Mouse (Mus musculus): ENCODE data around the gene Zmiz2. TPM values are rescaled to one million over a fixed set of nuclear protein-coding genes. Genes with fewer than 3 reads are reported as not detected.

The Zmiz2 gene
- polyA plus RNA-seq, 1 experiment from 2014 or later = 42.6 TPM

DNA sequence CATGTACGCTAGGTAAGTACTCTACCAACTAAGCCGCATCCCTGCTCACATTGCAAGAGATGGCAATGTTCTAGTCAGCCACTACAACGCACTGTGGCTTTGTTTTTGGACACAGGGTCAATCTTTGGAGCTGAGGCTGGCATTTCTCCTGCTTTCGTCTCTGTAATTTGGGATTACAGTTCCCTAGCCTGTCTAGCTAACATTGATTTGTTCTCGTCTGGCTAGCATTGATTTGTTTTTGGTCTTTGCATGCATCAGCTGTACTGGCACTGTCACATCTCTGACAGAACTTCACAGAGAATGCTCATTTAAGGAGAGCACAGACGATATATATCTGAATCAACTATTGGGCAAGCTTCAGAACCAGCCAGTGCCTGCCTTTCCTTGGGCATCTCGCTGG lies 41.3 kb downstream of the Zmiz2 start:
- H3K4me2 ChIP-seq (ENCODE audit: low read length) = no peak overlapping the region
- H3K27ac ChIP-seq (replicated peaks; ENCODE audit: low read depth, low read length) = no peak overlapping the region
- no peak overlapping the region for H3K9ac ChIP-seq (replicated peaks; ENCODE audit: low read length)
- no peaks in the 10 kb centered on the region for H3K27me3 ChIP-seq (ENCODE audit: control insufficient read depth, insufficient read depth, low read length)
- peaks cover 92% of the 10 kb centered on the region for H3K36me3 ChIP-seq (ENCODE audit: control insufficient read depth, insufficient read depth, low read length)
- H3K4me3 ChIP-seq (replicated peaks; ENCODE audit: low read depth, low read length) = no peak overlapping the region
- DNase-seq (no peak), ATAC-seq (ENCODE audit: low FRiP score, low TSS enrichment) (no peak)
- 92% methylated on average over 7 of the region's 7 CpGs for WGBS
- no peaks in the 10 kb centered on the region for H3K9me3 ChIP-seq (ENCODE audit: control insufficient read depth, low read length)
- H3K4me1 ChIP-seq (ENCODE audit: control insufficient read depth, insufficient read depth, low read length) = no peaks in the 10 kb centered on the region

- H3K27ac ChIP-seq (replicated peaks; ENCODE audit: low read depth, low read length) = no peak overlapping the region
- H3K4me2 ChIP-seq (ENCODE audit: low read length) = no peak overlapping the region
- peaks cover 68% of the 10 kb centered on the region for H3K36me3 ChIP-seq (ENCODE audit: control insufficient read depth, insufficient read depth, low read length)
- H3K27me3 ChIP-seq (ENCODE audit: control insufficient read depth, insufficient read depth, low read length) = no peaks in the 10 kb centered on the region
- no peak overlapping the region for H3K4me3 ChIP-seq (replicated peaks; ENCODE audit: low read depth, low read length)
- H3K4me1 ChIP-seq (ENCODE audit: control insufficient read depth, insufficient read depth, low read length) = no peaks in the 10 kb centered on the region
- ATAC-seq (ENCODE audit: low FRiP score, low TSS enrichment) (no peak), DNase-seq (peak; percentile 46)
- no peaks in the 10 kb centered on the region for H3K9me3 ChIP-seq (ENCODE audit: control insufficient read depth, low read length)
- WGBS = 65% methylated on average over 8 of the region's 8 CpGs
- no peak overlapping the region for H3K9ac ChIP-seq (replicated peaks; ENCODE audit: low read length)
These were observed 47.6 kb downstream of the Zmiz2 start for GRCm38 (mm10) chr11:6436442-6436841.

DNA sequence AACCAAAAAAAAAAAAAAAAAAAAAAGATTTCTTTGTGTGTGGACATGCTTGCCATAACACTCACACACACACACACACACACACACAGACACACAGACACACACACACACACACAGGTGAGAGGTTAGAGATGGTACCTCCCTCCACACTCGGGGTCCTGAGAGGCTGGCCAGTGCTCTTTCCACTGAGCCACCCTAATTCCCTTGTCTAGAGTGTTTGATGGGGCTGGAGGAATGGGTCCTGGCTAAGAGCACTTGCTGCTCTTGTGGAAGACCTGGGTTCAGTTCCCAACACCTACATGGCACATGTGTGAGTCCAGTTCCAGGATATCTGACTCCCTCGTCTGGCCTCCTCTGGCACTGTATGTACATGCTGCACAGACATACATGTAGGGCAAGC lies 48.8 kb downstream of the Zmiz2 start:
- Histone ChIP-seq H3K27me3 (ENCODE audit: control insufficient read depth, insufficient read depth, low read length) (no peaks in the 10 kb centered on the region), H3K27ac (replicated peaks; ENCODE audit: low read depth, low read length) (no peak overlapping the region), H3K36me3 (ENCODE audit: control insufficient read depth, insufficient read depth, low read length) (peaks cover 56% of the 10 kb centered on the region), H3K4me3 (replicated peaks; ENCODE audit: low read depth, low read length) (no peak overlapping the region), H3K4me2 (ENCODE audit: low read length) (no peak overlapping the region), H3K9ac (replicated peaks; ENCODE audit: low read length) (no peak overlapping the region), H3K4me1 (ENCODE audit: control insufficient read depth, insufficient read depth, low read length) (0 out of 2 replicates have a peak, but pooled peaks cover 1% of the 10 kb centered on the region), H3K9me3 (ENCODE audit: control insufficient read depth, low read length) (no peaks in the 10 kb centered on the region)
- WGBS = 94% methylated on average over 2 of the region's 2 CpGs
- ATAC-seq (ENCODE audit: low FRiP score, low TSS enrichment) (no peak), DNase-seq (no peak)

GRCm38 (mm10) chr11:6440171-6440570 lies 51.3 kb downstream of the Zmiz2 start:
- WGBS = 91% methylated on average over 4 of the region's 4 CpGs
- H3K4me1 ChIP-seq (ENCODE audit: control insufficient read depth, insufficient read depth, low read length) = peaks cover 8% of the 10 kb centered on the region
- DNase-seq (no peak), ATAC-seq (ENCODE audit: low FRiP score, low TSS enrichment) (no peak)
- H3K4me3 ChIP-seq (replicated peaks; ENCODE audit: low read depth, low read length) = no peak overlapping the region
- H3K27me3 ChIP-seq (ENCODE audit: control insufficient read depth, insufficient read depth, low read length) = no peaks in the 10 kb centered on the region
- no peak overlapping the region for H3K27ac ChIP-seq (replicated peaks; ENCODE audit: low read depth, low read length)
- H3K9ac ChIP-seq (replicated peaks; ENCODE audit: low read length) = no peak overlapping the region
- H3K9me3 ChIP-seq (ENCODE audit: control insufficient read depth, low read length) = no peaks in the 10 kb centered on the region
- peaks cover 31% of the 10 kb centered on the region for H3K36me3 ChIP-seq (ENCODE audit: control insufficient read depth, insufficient read depth, low read length)
- H3K4me2 ChIP-seq (ENCODE audit: low read length) = no peak overlapping the region

DNA sequence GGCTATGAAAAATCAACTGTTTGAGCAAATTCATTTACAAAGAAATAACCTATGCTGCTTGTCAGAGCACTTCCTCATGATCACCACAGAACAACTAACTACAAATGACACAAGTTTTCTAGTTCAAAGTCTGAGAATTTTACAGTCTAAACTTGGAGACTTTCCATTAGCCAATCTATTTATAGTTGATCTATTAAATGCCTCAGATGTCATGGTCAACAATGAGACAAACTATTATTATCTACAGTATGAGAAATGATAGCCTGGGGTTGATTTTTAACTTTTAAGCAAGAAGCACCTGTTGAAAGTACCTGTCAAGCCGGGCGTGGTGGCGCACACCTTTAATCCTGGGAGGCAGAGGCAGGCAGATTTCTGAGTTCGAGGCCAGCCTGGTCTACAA lies 53.7 kb downstream of the Zmiz2 start:
- no peak overlapping the region for H3K4me2 ChIP-seq (ENCODE audit: low read length)
- H3K27me3 ChIP-seq (ENCODE audit: control insufficient read depth, insufficient read depth, low read length) = no peaks in the 10 kb centered on the region
- no peak for DNase-seq
- ATAC-seq (ENCODE audit: low FRiP score, low TSS enrichment) = no peak
- no peak overlapping the region for H3K27ac ChIP-seq (replicated peaks; ENCODE audit: low read depth, low read length)
- no peak overlapping the region for H3K9ac ChIP-seq (replicated peaks; ENCODE audit: low read length)
- 97% methylated on average over 4 of the region's 4 CpGs for WGBS
- peaks cover 8% of the 10 kb centered on the region for H3K4me1 ChIP-seq (ENCODE audit: control insufficient read depth, insufficient read depth, low read length)
- H3K9me3 ChIP-seq (ENCODE audit: control insufficient read depth, low read length) = no peaks in the 10 kb centered on the region
- peaks cover 10% of the 10 kb centered on the region for H3K36me3 ChIP-seq (ENCODE audit: control insufficient read depth, insufficient read depth, low read length)
- no peak overlapping the region for H3K4me3 ChIP-seq (replicated peaks; ENCODE audit: low read depth, low read length)

DNA sequence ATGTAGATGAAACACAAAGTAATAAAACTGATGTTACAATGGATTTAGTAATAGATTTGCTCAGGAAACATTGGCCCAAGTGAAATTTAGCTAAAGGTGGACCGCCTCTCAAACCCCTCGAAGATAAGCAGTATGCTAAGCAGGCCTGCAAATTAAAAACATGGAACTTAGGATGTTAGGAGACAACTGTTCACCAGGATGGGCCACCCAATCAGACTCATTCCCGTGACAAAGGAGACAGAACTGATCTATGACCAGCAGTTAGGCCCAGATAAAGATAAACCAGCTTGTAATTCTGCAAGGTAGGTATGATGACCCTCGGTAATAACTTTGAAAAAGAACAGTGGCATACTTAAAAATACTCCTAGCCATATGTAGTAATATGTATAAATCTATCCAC lies 54.2 kb downstream of the Zmiz2 start:
- Histone ChIP-seq H3K9me3 (ENCODE audit: control insufficient read depth, low read length) (no peaks in the 10 kb centered on the region), H3K4me2 (ENCODE audit: low read length) (peak overlapping the region; percentile 71), H3K9ac (replicated peaks; ENCODE audit: low read length) (peak overlapping the region; percentile 79; the same call in 1 of the 2 replicates), H3K36me3 (ENCODE audit: control insufficient read depth, insufficient read depth, low read length) (peaks cover 5% of the 10 kb centered on the region), H3K4me3 (replicated peaks; ENCODE audit: low read depth, low read length) (peak overlapping the region; percentile 82), H3K4me1 (ENCODE audit: control insufficient read depth, insufficient read depth, low read length) (peaks cover 8% of the 10 kb centered on the region), H3K27ac (replicated peaks; ENCODE audit: low read depth, low read length) (no peak overlapping the region), H3K27me3 (ENCODE audit: control insufficient read depth, insufficient read depth, low read length) (no peaks in the 10 kb centered on the region)
- no peak for ATAC-seq (ENCODE audit: low FRiP score, low TSS enrichment)
- WGBS = 49% methylated on average over 4 of the region's 4 CpGs
- no peak for DNase-seq

DNA sequence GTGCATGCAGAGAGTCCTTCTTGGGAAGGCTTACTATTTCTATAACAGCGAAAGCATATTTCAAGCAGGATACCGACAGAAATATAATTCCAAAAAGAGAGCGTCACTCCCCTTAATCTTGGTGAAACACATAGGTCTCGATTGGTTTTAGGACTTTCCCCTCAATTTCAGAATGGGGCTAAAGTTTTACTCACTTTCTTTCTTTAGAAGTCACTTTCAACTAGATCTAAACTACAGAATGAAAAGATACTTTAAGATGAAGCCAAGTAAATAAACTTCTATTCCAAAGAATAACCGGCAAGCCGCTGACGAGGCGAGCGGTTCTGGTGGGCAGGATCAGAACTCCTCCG lies 54.8 kb downstream of the Zmiz2 start:
- peaks cover 2% of the 10 kb centered on the region; the same call in 1 of the 2 replicates for H3K36me3 ChIP-seq (ENCODE audit: control insufficient read depth, insufficient read depth, low read length)
- H3K4me1 ChIP-seq (ENCODE audit: control insufficient read depth, insufficient read depth, low read length) = peaks cover 8% of the 10 kb centered on the region
- ATAC-seq (ENCODE audit: low FRiP score, low TSS enrichment) (no peak), DNase-seq (no peak)
- H3K27me3 ChIP-seq (ENCODE audit: control insufficient read depth, insufficient read depth, low read length) = no peaks in the 10 kb centered on the region
- peak overlapping the region; percentile 82 for H3K4me3 ChIP-seq (replicated peaks; ENCODE audit: low read depth, low read length)
- WGBS = under 1% methylated on average over 10 of the region's 10 CpGs
- peak overlapping the region; percentile 94 for H3K27ac ChIP-seq (replicated peaks; ENCODE audit: low read depth, low read length)
- peak overlapping the region; percentile 71 for H3K4me2 ChIP-seq (ENCODE audit: low read length)
- H3K9ac ChIP-seq (replicated peaks; ENCODE audit: low read length) = peak overlapping the region; percentile 79
- no peaks in the 10 kb centered on the region for H3K9me3 ChIP-seq (ENCODE audit: control insufficient read depth, low read length)

GRCm38 (mm10) chr11:6444077-6444853 lies 55.4 kb downstream of the Zmiz2 start, which contains the start of gene H2afv:
Gene H2afv (minus strand): TSS chr11:6444443.
- Histone ChIP-seq H3K4me3 (replicated peaks; ENCODE audit: low read depth, low read length) (peak within 1 kb of the TSS; percentile 82), H3K9ac (replicated peaks; ENCODE audit: low read length) (peak within 1 kb of the TSS; percentile 79), H3K36me3 (ENCODE audit: control insufficient read depth, insufficient read depth, low read length) (no peaks in the 10 kb centered on the region), H3K4me1 (ENCODE audit: control insufficient read depth, insufficient read depth, low read length) (peaks cover 8% of the 10 kb centered on the region), H3K4me2 (ENCODE audit: low read length) (peak within 1 kb of the TSS; percentile 71), H3K27ac (replicated peaks; ENCODE audit: low read depth, low read length) (peak within 1 kb of the TSS; percentile 94), H3K9me3 (ENCODE audit: control insufficient read depth, low read length) (no peaks in the 10 kb centered on the region), H3K27me3 (ENCODE audit: control insufficient read depth, insufficient read depth, low read length) (no peaks in the 10 kb centered on the region)
- peak; percentile 100 for DNase-seq
- ATAC-seq (ENCODE audit: low FRiP score, low TSS enrichment) = peak; percentile 99
- WGBS = under 1% methylated on average over 80 of the region's 80 CpGs

- ATAC-seq (ENCODE audit: low FRiP score, low TSS enrichment) (no peak), DNase-seq (no peak)
- H3K4me1 ChIP-seq (ENCODE audit: control insufficient read depth, insufficient read depth, low read length) = peaks cover 8% of the 10 kb centered on the region
- no peak overlapping the region for H3K27ac ChIP-seq (replicated peaks; ENCODE audit: low read depth, low read length)
- no peaks in the 10 kb centered on the region for H3K9me3 ChIP-seq (ENCODE audit: control insufficient read depth, low read length)
- 84% methylated on average over 4 of the region's 4 CpGs for WGBS
- H3K36me3 ChIP-seq (ENCODE audit: control insufficient read depth, insufficient read depth, low read length) = no peaks in the 10 kb centered on the region
- no peak overlapping the region for H3K4me3 ChIP-seq (replicated peaks; ENCODE audit: low read depth, low read length)
- H3K27me3 ChIP-seq (ENCODE audit: control insufficient read depth, insufficient read depth, low read length) = no peaks in the 10 kb centered on the region
- no peak overlapping the region for H3K9ac ChIP-seq (replicated peaks; ENCODE audit: low read length)
- no peak overlapping the region for H3K4me2 ChIP-seq (ENCODE audit: low read length)
These were observed 56.6 kb downstream of the Zmiz2 start for GRCm38 (mm10) chr11:6445441-6445840.
